Mouse (Mus musculus) heart, embryonic 11.5 days (tissue): Measurements from ENCODE around the gene Stx1a. TPM values are rescaled to one million over a fixed set of nuclear protein-coding genes. Genes with fewer than 3 reads are reported as not detected.

Source experiments
- ATAC-seq: fragments of 200-750 bp; cut with Nextera tagmentation; replicated peaks from 2 replicates; pipeline ENCODE4 v1.8.0; 2017; ENCODE audit warnings: moderate library complexity; ENCODE audit not compliant: insufficient number of reproducible peaks, low FRiP score, low TSS enrichment
- H3K27ac ChIP-seq: fragments of 300-500 bp; sonication (generic); 2 replicates; pipeline ENCODE4 v1.5.1; 2014; ENCODE audit warnings: mild to moderate bottlenecking, low read depth, low read length
- H3K27me3 ChIP-seq: fragments of 300-500 bp; sonication (generic); 2 replicates; pipeline ENCODE4 v1.6.1; 2014; ENCODE audit warnings: mild to moderate bottlenecking, low read length, mixed read lengths; ENCODE audit not compliant: control insufficient read depth, insufficient read depth
- H3K36me3 ChIP-seq: fragments of 300-500 bp; sonication (generic); 2 replicates; pipeline ENCODE4 v1.6.1; 2014; ENCODE audit warnings: mild to moderate bottlenecking, low read length, moderate library complexity, mixed read lengths; ENCODE audit not compliant: control insufficient read depth, insufficient read depth
- H3K4me1 ChIP-seq: fragments of 300-500 bp; sonication (generic); 2 replicates; pipeline ENCODE4 v1.6.1; 2014; ENCODE audit warnings: low read length; ENCODE audit not compliant: control insufficient read depth, insufficient read depth
- H3K4me2 ChIP-seq: fragments of 300-500 bp; sonication (generic); 2 replicates; pipeline ENCODE4 v1.6.1; 2014; ENCODE audit warnings: mild to moderate bottlenecking, moderate library complexity
- H3K4me3 ChIP-seq: fragments of 300-500 bp; sonication (generic); 2 replicates; pipeline ENCODE4 v1.5.1; 2014; ENCODE audit warnings: low read depth, low read length
- H3K9ac ChIP-seq: fragments of 300-500 bp; sonication (generic); 2 replicates; pipeline ENCODE4 v1.6.1; 2014; ENCODE audit warnings: mild to moderate bottlenecking, low read depth, low read length, moderate library complexity
- H3K9me3 ChIP-seq: fragments of 300-500 bp; sonication (generic); replicated peaks from 2 replicates; pipeline ENCODE4 v1.6.1; 2016; ENCODE audit warnings: low read length; ENCODE audit not compliant: control insufficient read depth
- WGBS: fragments of 180-500 bp; shearing (Covaris S2); extraction: QIAGEN DNeasy Blood & Tissue Kit; methylation state at CpG from one replicate; pipeline ENCODE4 v1.1.7; 2014; ENCODE audit not compliant: insufficient replicate concordance; 5-methylcytosine and 5-hydroxymethylcytosine counted together
- polyA plus RNA-seq: library from polyadenylated mRNA; unstranded; fragments of >200 nt; fragmentation: Nextera tagmentation; extraction: Ambion mirVana; gene quantifications from 2 replicates; pipeline ENCODE4 v1.2.1, GENCODE M21; 2014

The Stx1a gene
- polyA plus RNA-seq, 1 experiment from 2014 or later: 10.4 TPM

DNA sequence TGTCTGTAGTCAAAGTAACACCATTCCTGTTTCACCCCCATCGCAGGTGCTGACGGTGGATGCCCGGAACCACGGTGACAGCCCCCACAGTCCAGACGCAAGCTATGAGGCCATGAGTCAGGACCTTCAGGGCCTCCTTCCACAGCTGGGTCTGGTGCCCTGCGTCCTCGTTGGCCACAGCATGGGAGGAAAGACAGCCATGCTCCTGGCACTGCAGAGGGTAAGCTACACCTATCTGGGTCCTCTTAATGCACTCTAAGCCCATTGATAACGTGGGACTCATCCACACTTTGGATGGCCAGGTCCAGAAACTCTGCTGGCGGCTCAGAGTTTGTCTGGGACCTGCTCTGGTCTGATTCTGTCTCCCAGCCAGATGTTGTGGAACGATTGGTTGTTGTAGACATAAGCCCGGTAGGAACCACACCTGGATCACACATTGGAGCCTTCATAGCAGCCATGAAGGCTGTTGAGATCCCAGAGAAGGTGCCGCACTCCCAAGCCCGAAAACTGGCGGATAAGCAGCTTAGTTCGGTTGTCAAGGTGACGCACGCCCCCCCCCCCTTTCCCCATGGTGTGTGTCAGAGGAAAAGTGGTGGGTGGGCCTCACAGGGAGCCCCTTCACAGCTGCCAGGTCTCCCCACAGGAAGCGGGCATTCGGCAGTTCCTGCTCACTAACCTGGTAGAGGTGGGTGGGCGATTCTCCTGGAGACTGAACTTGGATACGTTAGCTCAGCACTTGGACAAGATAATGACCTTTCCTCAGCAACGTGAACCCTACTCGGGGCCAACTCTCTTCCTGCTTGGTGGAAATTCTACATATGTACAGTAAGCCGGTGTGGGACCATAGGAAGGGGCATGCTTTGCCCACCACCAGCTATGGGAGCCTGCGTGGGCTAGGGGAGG lies 12.2 kb upstream of the Stx1a start:
- Histone ChIP-seq H3K27me3 (no peaks in the 10 kb centered on the region), H3K4me3 (no peak overlapping the region), H3K27ac (no peak overlapping the region), H3K4me2 (peak overlapping the region; percentile 16; the same call in 1 of the 2 replicates), H3K36me3 (no peaks in the 10 kb centered on the region), H3K9me3 (no peaks in the 10 kb centered on the region), H3K4me1 (peaks cover 19% of the 10 kb centered on the region), H3K9ac (no peak overlapping the region)
- WGBS: 82% methylated on average over 25 of the region's 25 CpGs
- ATAC-seq: no peak

DNA sequence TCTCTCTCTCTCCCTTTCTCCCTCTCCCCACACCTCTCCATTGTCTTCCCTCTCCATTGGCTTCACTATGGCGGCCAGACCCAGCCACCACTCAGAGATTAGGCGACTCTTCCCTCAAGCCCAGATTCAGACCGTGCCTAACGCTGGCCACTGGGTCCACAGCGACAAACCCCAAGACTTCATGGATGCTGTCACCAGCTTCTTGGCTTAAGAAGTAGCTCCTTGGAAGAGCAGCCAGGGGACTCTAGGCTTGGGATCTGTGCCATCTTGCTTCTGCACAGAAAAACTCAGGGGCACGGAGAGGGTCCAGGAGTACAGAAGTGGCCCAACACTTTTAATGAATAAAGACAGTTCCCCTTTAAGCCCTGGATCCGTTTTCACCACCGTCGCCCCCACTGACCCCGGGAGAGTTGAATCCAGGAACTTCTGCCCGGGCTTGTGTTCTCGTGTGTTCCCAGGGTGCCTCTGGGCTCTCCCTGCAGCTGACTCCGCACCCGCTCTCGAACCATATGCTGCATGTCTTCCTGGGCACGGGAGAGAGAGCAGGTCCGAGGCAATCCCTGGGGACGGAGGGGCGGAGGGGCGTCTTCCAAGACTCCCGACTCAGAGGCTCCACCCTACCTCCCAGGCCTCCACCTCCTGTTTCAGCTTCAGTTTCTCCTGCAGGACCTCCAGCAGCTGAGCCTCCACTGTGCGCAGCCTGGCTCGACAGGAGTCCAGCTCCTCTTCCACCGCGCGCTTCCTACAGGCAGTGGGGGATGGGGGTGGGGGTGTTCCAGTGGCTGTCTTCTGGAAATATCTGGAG lies 11.3 kb upstream of the Stx1a start:
- H3K4me2 ChIP-seq: peak overlapping the region; percentile 47
- peak overlapping the region; percentile 4 for H3K9ac ChIP-seq
- 26% methylated on average over 26 of the region's 26 CpGs for WGBS
- peak overlapping the region; percentile 17; the same call in 1 of the 2 replicates for H3K4me3 ChIP-seq
- H3K27me3 ChIP-seq: no peaks in the 10 kb centered on the region
- no peak for ATAC-seq
- no peaks in the 10 kb centered on the region for H3K36me3 ChIP-seq
- no peak overlapping the region for H3K27ac ChIP-seq
- H3K9me3 ChIP-seq: no peaks in the 10 kb centered on the region
- H3K4me1 ChIP-seq: peaks cover 19% of the 10 kb centered on the region

DNA sequence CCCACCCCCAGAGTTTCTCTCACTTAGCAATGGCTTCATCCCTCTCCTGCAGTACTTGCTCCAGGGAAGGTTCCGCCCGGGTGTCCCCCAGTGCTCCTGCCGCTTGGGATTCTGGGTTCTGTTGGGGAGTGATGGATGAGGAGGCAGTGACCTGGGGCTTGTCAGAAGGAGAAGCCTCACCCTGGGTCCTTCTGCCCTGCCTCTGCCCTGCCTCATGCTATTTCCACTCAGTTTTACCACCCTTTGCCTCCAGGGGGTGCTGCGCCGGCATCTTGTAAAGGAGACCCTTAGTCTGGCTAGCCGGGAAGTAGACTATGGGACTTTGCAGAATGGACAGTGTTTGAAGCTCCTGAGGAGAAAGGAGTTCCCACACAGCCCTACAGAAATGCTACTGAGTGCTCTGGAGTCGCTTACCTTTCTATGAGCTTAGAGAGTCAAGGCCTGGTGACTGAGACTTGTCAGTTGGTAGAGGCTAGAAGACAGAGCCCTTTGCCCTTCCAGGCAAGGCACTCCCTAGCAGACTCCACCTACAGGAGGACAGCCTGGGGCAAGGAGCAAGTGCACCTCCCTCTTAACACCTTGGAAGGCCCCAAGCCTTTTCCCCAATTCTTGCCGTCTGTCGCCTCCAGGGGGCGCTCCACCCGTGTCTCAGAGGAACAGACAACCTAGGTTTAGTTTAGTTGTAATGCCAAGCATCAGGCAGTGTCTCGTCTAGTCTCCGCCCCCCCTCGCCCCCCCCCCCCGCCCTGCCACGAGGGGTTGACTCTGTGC lies 10.4 kb upstream of the Stx1a start:
- Histone ChIP-seq H3K4me3 (peak overlapping the region; percentile 17; the same call in 1 of the 2 replicates), H3K27ac (no peak overlapping the region)
- WGBS: 3% methylated on average over 15 of the region's 16 CpGs

DNA sequence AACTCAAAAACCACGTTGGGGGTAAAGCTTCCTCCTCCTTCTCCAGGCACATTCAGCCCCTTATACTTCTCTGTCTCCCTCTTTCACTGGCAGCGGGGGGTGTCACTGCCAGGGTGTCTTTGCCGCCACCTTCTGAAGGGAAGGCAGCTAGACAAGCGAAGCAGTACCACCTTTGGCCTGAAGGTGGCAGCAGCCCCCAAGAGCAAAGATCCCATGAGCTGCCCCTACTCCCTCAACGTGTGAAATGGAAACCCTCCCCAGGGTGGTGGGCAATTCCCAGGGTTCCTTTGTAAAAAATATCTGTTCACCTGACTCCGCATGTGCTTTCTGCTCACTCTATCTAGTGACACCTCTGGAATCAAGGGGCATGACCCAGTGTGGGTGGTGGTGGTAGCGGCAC lies 7.8 kb upstream of the Stx1a start:
- no peak for ATAC-seq

More for the DNA sequence above, 10.4 kb upstream of the Stx1a start:
- no peaks in the 10 kb centered on the region for H3K36me3 ChIP-seq
- H3K4me2 ChIP-seq: peak overlapping the region; percentile 47
- no peaks in the 10 kb centered on the region for H3K27me3 ChIP-seq
- H3K9ac ChIP-seq: peak overlapping the region; percentile 4; the same call in 1 of the 2 replicates
- H3K4me1 ChIP-seq: peaks cover 19% of the 10 kb centered on the region
- H3K9me3 ChIP-seq: no peaks in the 10 kb centered on the region
- ATAC-seq: no peak

DNA sequence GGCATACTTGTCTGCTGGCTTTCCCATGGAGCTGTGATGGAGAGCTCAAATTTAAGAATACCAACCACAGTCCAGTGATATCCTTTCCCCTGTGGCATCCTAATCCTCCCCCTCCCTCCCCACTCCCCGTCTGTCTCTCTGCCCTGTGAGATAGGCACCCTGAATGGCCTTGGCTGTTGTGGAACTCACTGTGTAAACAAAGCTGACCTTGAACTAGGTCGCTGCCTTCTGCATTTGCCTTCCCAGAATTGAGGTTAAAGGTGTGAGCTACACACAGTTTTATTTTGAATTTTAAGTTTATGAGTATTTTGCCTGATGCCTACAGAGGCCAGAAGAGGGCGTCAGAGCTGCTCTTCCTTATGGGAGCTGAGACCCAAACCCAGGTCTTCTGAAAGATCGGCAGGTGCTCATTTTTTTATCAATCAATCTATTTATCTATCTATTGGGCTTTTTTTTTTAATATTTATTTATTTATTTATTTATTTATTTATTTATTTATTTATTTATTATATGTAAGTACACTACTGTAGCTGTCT lies 7.0 kb upstream of the Stx1a start:
- Histone ChIP-seq H3K27me3 (no peaks in the 10 kb centered on the region), H3K9me3 (no peaks in the 10 kb centered on the region), H3K9ac (no peak overlapping the region), H3K36me3 (no peaks in the 10 kb centered on the region), H3K4me3 (no peak overlapping the region), H3K4me2 (no peak overlapping the region), H3K4me1 (peaks cover 7% of the 10 kb centered on the region; the same call in 1 of the 2 replicates), H3K27ac (no peak overlapping the region)
- 49% methylated on average over 4 of the region's 4 CpGs for WGBS
- no peak for ATAC-seq

More for the DNA sequence above, 7.8 kb upstream of the Stx1a start:
- Histone ChIP-seq H3K36me3 (no peaks in the 10 kb centered on the region), H3K9ac (no peak overlapping the region), H3K27me3 (no peaks in the 10 kb centered on the region), H3K4me1 (peaks cover 9% of the 10 kb centered on the region), H3K27ac (no peak overlapping the region), H3K4me2 (no peak overlapping the region), H3K4me3 (no peak overlapping the region), H3K9me3 (no peaks in the 10 kb centered on the region)
- WGBS: 16% methylated on average over 7 of the region's 7 CpGs

DNA sequence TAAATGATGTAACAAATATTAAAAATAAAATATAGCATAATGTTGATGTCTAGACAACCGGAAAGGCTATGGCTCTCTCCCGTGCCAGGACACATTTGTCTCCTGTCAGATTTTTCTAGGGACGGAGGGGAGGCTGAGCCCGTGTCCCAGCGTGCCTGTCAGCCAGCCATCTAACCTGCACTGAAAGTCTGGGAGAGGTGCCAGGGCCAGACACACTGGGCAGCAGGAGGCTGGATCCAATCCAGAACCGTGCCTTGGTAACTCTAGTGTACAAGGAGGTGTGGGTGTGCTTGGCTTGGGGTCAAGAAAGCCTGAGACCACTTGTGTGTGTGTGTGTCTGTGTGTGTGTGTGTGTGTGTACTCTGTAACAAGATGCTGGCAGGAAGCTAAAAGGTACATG lies 1.5 kb upstream of the Stx1a start:
- H3K4me3 ChIP-seq: no peak overlapping the region
- H3K4me1 ChIP-seq: peaks cover 25% of the 10 kb centered on the region
- no peak overlapping the region for H3K9ac ChIP-seq
- 72% methylated on average over 6 of the region's 6 CpGs for WGBS
- H3K9me3 ChIP-seq: no peaks in the 10 kb centered on the region
- H3K27ac ChIP-seq: no peak overlapping the region
- H3K4me2 ChIP-seq: no peak overlapping the region
- ATAC-seq: no peak
- no peaks in the 10 kb centered on the region for H3K36me3 ChIP-seq
- no peaks in the 10 kb centered on the region for H3K27me3 ChIP-seq

DNA sequence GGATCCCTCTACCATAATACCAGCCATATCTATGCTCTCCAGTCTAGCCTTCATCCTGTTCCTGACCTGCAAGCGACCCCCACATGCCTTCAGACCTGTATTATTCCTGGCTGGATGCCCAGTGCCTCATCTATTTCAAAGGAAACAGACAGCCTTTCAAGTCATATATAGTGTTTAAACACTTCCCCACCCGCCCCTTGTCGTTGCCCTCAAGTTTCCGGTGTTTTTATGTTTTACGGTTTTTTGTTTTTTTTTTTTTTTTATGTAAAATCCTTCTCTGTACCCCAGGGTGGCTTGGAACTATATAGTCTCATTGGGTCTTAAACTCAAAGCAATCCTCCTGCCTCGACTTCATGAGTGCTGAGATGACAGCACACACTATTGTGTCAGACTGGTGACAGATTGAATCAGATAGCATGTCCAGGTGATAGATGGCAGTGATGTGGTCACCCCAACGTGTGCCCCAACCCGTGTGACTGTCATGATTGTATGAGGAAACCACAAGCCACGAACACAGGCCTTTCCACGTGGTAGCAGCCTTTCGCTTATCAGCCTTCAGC lies 1.5 kb downstream of the Stx1a start:
- Histone ChIP-seq H3K27ac (peak overlapping the region; percentile 70), H3K4me3 (peak overlapping the region; percentile 70)

More for the DNA sequence above, 1.5 kb downstream of the Stx1a start:
- no peaks in the 10 kb centered on the region for H3K9me3 ChIP-seq
- no peaks in the 10 kb centered on the region for H3K36me3 ChIP-seq
- peak overlapping the region; percentile 79; the same call in 1 of the 2 replicates for H3K9ac ChIP-seq
- peak; percentile 38; the same call in 1 of the 2 replicates for ATAC-seq
- peaks cover 33% of the 10 kb centered on the region for H3K4me1 ChIP-seq
- 40% methylated on average over 11 of the region's 11 CpGs for WGBS
- peak overlapping the region; percentile 96 for H3K4me2 ChIP-seq
- no peaks in the 10 kb centered on the region for H3K27me3 ChIP-seq
